Mouse (Mus musculus) 3T3-L1 (cell line): ENCODE results near the gene Vmn1r85.
A peak's percentile ranks its signal among the peaks of the same experiment; 100 is the strongest.
"Not testable (repeated sequence)": the region's sequence is repeated elsewhere in the genome, so short reads cannot be mapped to it uniquely, and the experiment has no call there.

Source experiments
- DNase-seq: peaks from one replicate; pipeline ENCODE4 v3.0.0-alpha.2; 2015; ENCODE audit warnings: low read depth, low spot score

The Vmn1r85 gene

GRCm38 (mm10) chr7:13095073-13095472 lies at the start of gene Vmn1r85:
Gene Vmn1r85, minus strand, starts transcription at chr7:13095173.
- no peak for DNase-seq

DNA sequence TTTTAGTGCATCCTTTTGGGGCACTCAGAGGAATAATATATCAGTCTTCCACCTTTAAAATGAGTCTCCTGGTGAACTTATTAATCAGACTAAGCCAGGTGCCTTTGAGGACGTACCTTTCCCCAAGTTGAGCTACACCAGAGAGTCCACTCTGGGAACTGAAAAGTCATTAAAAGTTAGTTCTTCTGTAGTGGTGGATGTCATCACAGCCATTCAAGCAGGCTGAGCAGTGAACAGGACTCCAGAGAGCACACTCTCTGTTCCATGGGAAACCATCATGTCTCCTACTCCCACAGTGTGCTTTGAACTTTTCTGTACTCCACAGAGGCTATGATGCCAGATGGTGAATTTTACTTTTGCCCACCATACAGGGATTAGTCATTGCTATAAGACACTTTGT lies 45.1 kb upstream of the Vmn1r85 start, which contains the start of gene Vmn1r87:
Gene Vmn1r87 (minus strand): TSS at position 101 of the 400 bp plus-strand sequence.
- DNase-seq = no peak

DNA sequence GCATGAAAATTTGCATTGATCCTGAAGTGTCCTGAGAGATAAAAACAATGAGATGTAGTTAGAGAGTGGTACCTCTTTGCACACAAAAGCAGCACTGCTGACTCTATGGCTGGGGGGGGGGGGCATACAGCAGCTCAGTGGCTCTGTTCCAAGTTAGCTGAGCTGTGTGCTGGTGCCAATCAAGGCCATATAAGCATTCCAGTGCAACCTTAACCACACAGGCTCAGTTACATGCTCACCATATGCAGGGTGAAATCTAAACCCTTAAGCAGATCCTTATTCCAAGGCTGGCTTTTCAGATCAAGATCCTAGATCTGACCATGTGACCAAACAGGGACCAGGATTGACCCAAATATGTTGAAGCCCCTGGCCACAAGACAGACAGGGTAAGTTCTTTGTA lies 42.4 kb upstream of the Vmn1r85 start:
- DNase-seq = no peak

- peak; percentile 76 for DNase-seq
These were observed 36.9 kb upstream of the Vmn1r85 start for GRCm38 (mm10) chr7:13131856-13132255.

DNA sequence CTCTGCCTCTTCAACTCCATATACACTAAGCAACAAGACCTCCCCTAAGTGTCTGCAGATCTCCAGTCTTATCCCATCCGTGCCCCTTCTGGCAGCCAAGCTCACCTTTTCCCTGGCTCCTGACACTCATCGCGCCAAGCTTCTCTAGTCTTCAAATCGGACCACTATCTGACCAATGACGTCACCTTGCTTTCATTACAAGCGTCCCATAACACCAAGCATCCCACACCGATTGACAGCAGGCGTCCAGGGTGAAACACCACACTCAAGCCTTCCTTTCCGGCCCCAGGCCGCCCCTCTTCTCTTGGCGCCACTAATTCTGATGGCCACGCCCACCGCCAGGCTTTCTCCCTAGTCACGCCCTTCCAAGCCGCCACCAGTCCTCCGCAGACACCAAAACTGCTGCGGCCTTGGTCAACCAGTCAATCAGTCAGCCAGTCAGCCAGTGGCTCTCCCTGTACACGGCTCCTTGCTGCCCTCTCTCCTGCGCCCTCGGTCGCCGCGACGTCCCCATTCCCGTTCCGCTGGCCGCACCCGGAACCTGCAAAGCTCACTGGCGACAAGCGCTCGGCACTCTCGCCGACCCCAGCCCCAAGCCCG lies 28.7 kb upstream of the Vmn1r85 start:
- not testable (repeated sequence) for DNase-seq

- DNase-seq = no peak
These were observed 24.8 kb upstream of the Vmn1r85 start, which contains the start of gene Vmn1r86 for GRCm38 (mm10) chr7:13119817-13120216. Gene Vmn1r86, minus strand, starts transcription at chr7:13119917.

GRCm38 (mm10) chr7:13072293-13072692 lies 22.7 kb downstream of the Vmn1r85 start:
- DNase-seq = peak; percentile 47

GRCm38 (mm10) chr7:13063399-13063798 lies 31.6 kb downstream of the Vmn1r85 start:
- peak; percentile 55 for DNase-seq

- DNase-seq = no peak
These were observed 35.4 kb downstream of the Vmn1r85 start for GRCm38 (mm10) chr7:13059536-13059935.

GRCm38 (mm10) chr7:13056913-13057700 lies 37.9 kb downstream of the Vmn1r85 start:
- DNase-seq = no peak

DNA sequence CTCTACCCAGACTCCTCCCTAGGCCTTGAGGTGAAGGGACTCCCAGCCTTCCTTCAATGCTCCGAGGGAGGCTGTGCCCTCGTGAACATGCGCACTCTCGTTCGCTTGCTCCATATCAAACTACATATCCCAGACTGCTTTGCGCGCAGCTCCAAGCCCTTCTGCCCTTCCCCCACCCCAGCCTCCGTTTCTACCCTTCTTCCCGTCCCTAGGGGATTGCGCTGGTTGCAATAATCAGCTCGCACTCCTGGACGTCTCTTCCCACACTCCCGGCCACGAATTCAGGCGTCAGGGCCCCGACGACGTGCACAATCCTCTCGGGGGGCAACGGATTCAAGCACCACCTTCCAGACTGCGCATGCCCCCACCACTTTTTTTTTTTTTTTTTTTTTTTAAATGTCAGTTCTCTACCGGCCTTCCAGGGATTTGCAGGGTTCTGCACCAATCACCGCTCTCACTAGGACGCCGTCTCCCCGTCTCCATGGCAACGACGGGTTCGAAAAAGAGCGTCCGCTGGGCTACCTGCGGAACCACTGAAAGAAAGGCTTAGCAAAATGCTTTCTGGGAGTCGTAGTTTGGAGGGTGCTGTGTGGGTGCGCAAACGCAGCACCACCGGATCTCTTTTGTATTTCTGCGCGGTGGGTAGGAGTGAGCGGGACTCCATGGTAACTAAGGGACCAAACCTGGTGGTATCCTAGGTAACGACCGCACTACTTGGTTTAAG lies 40.5 kb downstream of the Vmn1r85 start, which contains the start of gene Mzf1:
Gene Mzf1 (minus strand): TSS at position 478 of the 724 bp plus-strand sequence.
- peak; percentile 92 for DNase-seq

DNA sequence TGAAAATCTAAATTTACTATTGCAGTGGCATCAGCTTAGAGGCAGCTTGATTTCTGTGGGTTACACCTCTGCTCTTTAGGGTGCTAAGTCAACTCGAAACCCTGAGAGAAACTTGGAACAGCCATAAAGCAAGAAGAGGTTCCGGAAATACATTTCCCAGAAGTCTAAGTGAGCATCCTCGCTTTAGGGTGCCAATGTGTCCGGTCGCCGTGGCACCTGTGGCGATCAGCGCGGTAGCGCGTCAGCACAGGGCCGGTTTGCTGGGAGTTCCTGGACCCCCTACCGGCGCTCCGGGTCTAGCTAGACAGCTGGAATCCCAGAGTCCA lies 41.0 kb downstream of the Vmn1r85 start:
- no peak for DNase-seq

GRCm38 (mm10) chr7:13053501-13053900 lies 41.5 kb downstream of the Vmn1r85 start:
- DNase-seq = no peak

DNA sequence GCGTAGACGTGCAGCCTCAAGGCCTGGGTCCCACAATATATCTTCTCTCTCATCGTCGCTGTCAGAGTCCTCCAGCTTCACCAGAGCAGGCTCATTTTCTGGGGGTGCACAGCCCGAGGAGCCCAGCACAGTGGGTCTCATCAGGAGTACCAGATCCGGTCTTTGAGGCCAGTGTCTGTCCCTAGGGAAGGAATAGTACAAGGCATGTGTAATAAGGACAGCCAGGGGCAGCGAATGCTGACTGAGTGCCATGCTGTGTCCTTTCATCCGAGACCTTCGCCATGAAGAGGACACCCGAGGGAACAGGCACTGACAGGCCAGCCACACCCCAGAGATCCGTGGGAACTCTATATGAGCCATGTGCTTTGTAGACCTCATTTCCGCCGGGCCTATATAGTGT lies 42.0 kb downstream of the Vmn1r85 start:
- no peak for DNase-seq

DNA sequence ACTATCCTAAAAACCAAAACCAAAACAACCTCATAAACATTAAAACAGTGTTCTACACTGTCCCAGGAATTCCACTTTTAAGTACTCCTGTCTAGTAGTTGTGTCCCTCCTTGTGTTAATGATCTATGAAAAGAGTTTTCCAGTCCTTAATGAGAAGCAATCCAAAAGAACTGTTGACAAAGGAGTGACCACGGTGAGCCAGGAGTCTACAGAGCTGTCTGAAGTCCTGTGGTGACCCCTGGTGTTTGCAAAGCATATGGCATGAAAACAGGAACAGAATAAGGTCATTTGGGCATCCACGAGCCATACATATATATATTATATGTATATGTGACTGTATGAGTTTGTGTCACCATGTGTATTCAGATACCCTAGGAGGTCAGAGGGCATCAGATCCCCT lies 48.9 kb downstream of the Vmn1r85 start:
- peak; percentile 81 for DNase-seq

DNA sequence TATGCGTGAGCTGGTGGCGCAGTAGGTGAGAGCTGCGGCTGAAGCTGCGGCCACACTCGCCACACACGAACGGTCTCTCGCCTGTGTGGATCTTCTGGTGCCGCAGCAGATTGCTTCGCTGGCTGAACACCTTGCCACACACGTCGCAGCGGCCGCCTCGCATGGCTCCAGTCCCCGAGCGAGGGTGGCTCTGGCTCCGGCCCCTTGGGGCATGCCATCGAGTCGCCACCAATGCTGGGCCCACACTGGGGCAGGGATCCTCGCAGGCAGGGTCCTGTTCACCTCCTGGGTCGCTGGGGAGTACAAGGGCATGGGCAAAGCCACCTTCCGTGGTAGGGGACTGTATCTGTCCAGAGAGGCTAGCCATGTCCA lies 50.7 kb downstream of the Vmn1r85 start:
- no peak for DNase-seq

- no peak for DNase-seq
These were observed 51.3 kb downstream of the Vmn1r85 start for GRCm38 (mm10) chr7:13043445-13044253.

- DNase-seq = no peak
These were observed 51.9 kb downstream of the Vmn1r85 start for GRCm38 (mm10) chr7:13043120-13043444.

- DNase-seq = no peak
These were observed 52.5 kb downstream of the Vmn1r85 start for GRCm38 (mm10) chr7:13042511-13042910.

- peak; percentile 28 for DNase-seq
These were observed 53.7 kb downstream of the Vmn1r85 start for GRCm38 (mm10) chr7:13041256-13041655.

- DNase-seq = no peak
These were observed 55.8 kb downstream of the Vmn1r85 start for GRCm38 (mm10) chr7:13039181-13039580.
